Mouse (Mus musculus): Measurements from ENCODE around the gene Mup7.
"Not testable (repeated sequence)": the region's sequence is repeated elsewhere in the genome, so short reads cannot be mapped to it uniquely, and the experiment has no call there.

Gene Mup7

DNA sequence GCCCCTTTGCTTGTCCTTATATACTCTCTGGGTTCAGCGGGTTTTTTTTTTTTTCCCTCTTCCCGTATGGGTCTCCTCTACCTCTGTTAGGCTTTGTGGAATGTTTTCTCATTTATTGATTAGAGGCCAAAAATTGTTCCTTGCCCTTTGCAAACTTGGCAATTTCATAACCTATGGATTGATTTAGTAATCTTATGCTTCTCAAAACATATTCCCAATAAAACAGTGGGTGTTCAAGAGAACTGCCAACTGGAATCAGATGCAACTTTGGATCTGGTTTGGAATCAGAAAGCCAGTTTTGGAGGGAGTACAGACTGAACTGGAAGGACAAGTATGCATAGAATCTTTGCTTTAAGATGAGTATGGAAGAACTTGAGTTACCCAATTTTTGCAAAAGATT lies at the start of gene Mup7:
Mup7 (minus strand) TSS at position 101 of the 400 bp plus-strand sequence.
- not testable (repeated sequence) for DNase-seq

DNA sequence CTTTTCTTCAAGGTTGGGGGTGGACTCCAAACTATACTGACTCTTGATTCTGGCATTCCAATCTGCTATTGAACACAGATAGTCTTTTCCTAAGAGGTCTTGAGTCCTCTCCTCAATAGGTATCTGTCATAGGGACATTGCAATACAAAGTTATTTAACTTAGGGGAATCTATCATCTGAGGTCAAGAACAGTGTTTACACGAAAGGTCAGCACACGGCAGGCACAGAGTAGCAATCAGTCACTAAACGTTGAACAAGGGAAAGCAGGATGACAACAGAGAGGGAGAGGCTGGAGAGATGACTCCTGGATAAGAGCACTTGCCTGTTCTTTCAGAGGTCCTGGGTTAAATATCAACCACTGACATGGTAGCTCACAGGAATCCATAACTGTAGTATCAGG lies 9.6 kb upstream of the Mup7 start:
- not testable (repeated sequence) for DNase-seq

DNA sequence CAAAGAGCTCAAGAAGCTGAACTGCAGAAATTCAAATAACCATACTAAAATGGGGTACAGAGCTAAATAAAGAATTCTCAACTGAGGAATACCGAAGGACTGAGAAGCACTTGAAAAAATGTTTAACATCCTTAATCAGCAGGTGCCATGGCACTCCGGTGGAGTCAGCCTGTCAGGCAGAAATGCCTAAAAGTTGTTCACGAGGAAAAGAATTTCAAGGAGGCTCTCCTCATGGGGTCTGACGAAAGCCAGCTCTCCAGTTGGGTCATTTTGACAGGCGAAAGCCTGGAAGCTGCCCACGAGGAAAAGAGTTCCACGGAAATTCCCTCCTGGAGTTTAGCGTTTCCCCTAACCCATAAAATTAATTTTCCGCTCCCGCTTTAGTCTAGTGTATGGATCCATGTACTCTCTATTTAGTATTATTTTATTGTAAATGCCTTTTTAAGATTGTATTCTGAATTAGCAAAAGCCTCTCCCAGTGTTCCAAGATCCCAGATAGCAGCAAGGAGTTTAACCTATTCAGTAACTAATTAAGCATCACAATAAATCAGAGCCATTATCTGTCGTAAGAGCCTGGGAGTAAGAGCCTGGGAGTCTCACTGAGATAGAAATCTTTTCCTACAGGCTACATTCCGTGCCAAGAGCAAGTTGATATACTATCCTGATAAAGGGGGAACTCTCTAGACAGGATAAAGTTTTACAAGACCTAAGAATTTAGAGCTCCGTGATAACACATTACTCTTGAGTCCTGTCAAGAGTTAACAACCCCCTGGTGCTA lies 40.8 kb downstream of the Mup7 start:
- DNase-seq, result not testable (repeated sequence)

DNA sequence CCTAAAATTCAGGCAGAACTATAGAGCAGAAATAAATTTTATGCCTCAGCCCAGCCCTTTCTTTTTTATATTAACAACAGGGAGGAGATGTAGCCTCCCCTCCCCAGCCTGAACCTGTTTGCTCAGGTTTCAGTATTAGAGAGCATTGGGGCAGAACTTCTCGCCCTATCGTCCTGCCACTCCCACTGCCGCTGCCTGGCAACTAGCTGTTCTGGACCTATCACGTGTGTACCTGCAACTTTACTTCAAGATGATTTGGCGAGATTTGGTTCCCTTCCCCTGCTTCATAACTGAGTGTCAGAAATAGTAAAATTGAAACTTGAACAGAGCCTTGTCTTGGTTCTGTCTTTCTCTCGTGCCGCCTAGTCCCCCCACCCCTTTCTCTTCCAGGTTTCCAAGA lies 50.1 kb downstream of the Mup7 start:
- DNase-seq, result peak; percentile 37 to 70

Data from kidney, postnatal 25 days (tissue).